Mouse (Mus musculus) E14TG2a.4 (cell line): ENCODE measurements around the gene Gcgr.

Experiments
- CTCF ChIP-seq: conservative IDR thresholded peaks from 2 replicates; pipeline ENCODE4 v1.5.1; 2014; ENCODE audit warnings: low read length
- POU5F1 ChIP-seq: IDR thresholded peaks from 2 replicates; pipeline ENCODE4 v1.6.1; 2014; ENCODE audit warnings: low read length, borderline replicate concordance

DNA sequence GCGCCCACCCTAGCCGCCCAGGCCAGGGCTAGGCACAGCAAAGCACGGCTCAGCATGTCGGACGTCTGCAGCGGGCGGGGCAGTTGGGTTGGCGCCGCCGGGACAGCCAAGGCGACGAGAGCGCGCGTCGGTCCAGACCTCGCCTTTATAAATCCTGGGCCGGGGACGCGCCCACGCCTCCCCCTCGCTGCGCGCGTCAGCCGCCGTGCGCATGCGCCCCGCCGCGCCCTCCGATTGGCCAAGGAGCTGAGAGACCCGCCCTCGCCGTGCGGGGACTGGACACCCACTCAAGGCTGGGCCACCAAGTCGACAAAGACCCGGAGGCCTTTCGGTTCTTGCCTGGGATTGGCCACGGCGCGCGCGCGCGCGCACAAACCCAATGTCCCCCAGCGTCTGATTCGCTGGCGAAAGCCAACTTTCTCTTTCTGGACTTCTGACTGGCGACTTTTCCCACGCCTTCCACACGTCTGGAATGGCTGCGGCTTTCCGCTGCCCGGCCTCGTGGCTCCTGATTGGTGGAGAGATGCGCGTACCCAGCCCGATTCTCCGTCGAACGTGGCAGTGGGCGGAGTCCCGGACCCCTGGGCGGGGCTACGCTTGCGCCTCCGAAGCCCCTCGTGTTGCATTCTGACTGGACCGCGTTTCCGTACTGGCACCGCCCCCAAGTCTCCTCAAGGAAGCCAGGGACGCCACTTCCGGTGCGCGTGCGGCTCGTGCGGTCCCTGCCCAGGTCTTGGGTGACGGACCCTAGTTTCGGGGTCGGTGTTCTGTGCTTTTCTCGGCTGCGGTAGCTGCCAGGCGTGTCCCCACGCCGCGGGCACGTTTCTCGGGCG is 42.5 kb downstream of the Gcgr start, which contains the start of gene P4hb:
- TF ChIP-seq CTCF (no peak), POU5F1 (no peak)
